Mouse (Mus musculus): ENCODE data around the gene Mea1. TPM values are rescaled to one million over a fixed set of nuclear protein-coding genes. Genes with fewer than 3 reads are reported as not detected.

Mea1 gene
- total RNA-seq, 2 experiments from 2014 or later = 75.2 to 85.7 TPM

DNA sequence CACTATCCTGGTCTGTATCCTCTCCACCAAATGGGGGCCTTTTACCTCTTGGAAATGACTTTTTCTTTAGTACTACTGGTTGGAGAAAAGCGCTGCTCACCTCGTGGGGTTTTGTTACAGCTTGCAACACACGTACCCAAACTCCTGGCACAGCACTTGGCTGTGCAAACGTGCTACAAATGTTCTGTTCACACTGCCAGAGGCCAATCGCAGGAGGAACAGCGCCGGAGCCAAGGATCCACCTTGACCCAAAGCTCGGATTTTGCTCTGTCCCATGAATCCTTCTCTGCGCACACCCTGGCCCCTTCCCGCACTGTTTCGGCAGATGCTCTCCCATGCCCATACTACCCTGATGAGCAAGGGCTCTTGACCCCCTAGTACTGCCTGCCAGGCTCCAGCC, 49.9 kb downstream of the Mea1 start:
- no peak for ATAC-seq (replicated peaks; ENCODE audit: low FRiP score, low TSS enrichment, poor library complexity, severe bottlenecking)

DNA sequence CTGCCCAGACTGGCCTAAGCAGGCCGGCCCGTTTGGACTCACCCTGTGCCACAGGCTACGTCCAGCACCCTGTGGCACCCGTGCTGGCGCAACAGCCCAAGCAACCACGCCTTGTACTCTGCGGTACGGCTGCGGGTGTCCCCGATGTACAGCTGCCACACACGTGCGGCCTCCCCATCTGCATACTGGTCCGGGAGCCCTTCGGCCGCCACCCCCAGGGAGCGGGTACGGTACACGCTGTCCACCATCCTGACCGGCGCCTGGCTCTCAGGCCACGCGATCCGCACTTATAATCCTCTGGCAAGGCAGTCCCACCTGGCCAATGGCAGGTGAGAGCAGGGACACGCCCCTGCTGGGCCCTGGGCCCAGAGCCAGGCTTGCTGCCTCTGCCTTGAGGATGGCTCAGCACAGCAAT, 50.3 kb downstream of the Mea1 start, which contains the start of gene Gnmt:
Gene Gnmt (minus strand): TSS at position 265 of the 415 bp plus-strand sequence.
- peak; percentile 42; the same call in 1 of the 2 replicates for ATAC-seq (replicated peaks; ENCODE audit: low FRiP score, low TSS enrichment, poor library complexity, severe bottlenecking)

Other genes starting within 250 kb of the Mea1 start
- not detected in 2 replicates for gene Crip3, start 249.9 kb upstream of the Mea1 start, total RNA-seq (2014; fragmentation: Nextera tagmentation)
- not detected in 2 replicates for gene Crip3, start 249.9 kb upstream of the Mea1 start, total RNA-seq (2017)
- not detected in 2 replicates for gene Slc22a7, start 240.3 kb upstream of the Mea1 start, total RNA-seq (2014; fragmentation: Nextera tagmentation)
- not detected in 2 replicates for gene Slc22a7, start 240.3 kb upstream of the Mea1 start, total RNA-seq (2017)
- gene Ttbk1, start 191.1 kb upstream of the Mea1 start, total RNA-seq (2014; fragmentation: Nextera tagmentation) = 0.10 TPM in 1 of 2 replicates, not detected in the other
- gene Ttbk1, start 191.1 kb upstream of the Mea1 start, total RNA-seq (2017) = 0.14 TPM in 1 of 2 replicates, not detected in the other
- 49.4 and 60.5 TPM in 2 replicates for gene Dnph1, start 182.1 kb upstream of the Mea1 start, total RNA-seq (2014; fragmentation: Nextera tagmentation)
- gene Dnph1, start 182.1 kb upstream of the Mea1 start, total RNA-seq (2017) = 15.6 and 27.7 TPM in 2 replicates
- gene Cul9, start 132.4 kb upstream of the Mea1 start, total RNA-seq (2014; fragmentation: Nextera tagmentation) = 14.1 and 19.6 TPM in 2 replicates
- gene Cul9, start 132.4 kb upstream of the Mea1 start, total RNA-seq (2017) = 2.5 and 4.8 TPM in 2 replicates
- gene Srf, start 122.6 kb upstream of the Mea1 start, total RNA-seq (2014; fragmentation: Nextera tagmentation) = 26.2 and 44.3 TPM in 2 replicates
- 19.3 and 20.5 TPM in 2 replicates for gene Srf, start 122.6 kb upstream of the Mea1 start, total RNA-seq (2017)
- 0.12 and 0.20 TPM in 2 replicates for gene Ptk7, start 49.3 kb upstream of the Mea1 start, total RNA-seq (2014; fragmentation: Nextera tagmentation)
- 0.14 and 0.53 TPM in 2 replicates for gene Ptk7, start 49.3 kb upstream of the Mea1 start, total RNA-seq (2017)
- 5.8 and 6.9 TPM in 2 replicates for gene Klc4, start 32.8 kb upstream of the Mea1 start, total RNA-seq (2014; fragmentation: Nextera tagmentation)
- gene Klc4, start 32.8 kb upstream of the Mea1 start, total RNA-seq (2017) = 5.6 and 5.9 TPM in 2 replicates
- gene Mrpl2, start 32.6 kb upstream of the Mea1 start, total RNA-seq (2014; fragmentation: Nextera tagmentation) = 74.7 and 190 TPM in 2 replicates
- 82.2 and 97.0 TPM in 2 replicates for gene Mrpl2, start 32.6 kb upstream of the Mea1 start, total RNA-seq (2017)
- 11.2 and 12.6 TPM in 2 replicates for gene Cul7, start 28.5 kb upstream of the Mea1 start, total RNA-seq (2014; fragmentation: Nextera tagmentation)
- gene Cul7, start 28.5 kb upstream of the Mea1 start, total RNA-seq (2017) = 6.6 and 12.6 TPM in 2 replicates
- gene Rrp36, start 4.4 kb upstream of the Mea1 start, total RNA-seq (2014; fragmentation: Nextera tagmentation) = 16.1 and 23.4 TPM in 2 replicates
- gene Rrp36, start 4.4 kb upstream of the Mea1 start, total RNA-seq (2017) = 60.4 and 64.8 TPM in 2 replicates
- 102 and 104 TPM in 2 replicates for gene Klhdc3, start 2.1 kb downstream of the Mea1 start, total RNA-seq (2014; fragmentation: Nextera tagmentation)
- gene Klhdc3, start 2.1 kb downstream of the Mea1 start, total RNA-seq (2017) = 28.6 and 33.4 TPM in 2 replicates
- gene Ppp2r5d, start 26.3 kb downstream of the Mea1 start, total RNA-seq (2014; fragmentation: Nextera tagmentation) = 41.3 and 52.0 TPM in 2 replicates
- gene Ppp2r5d, start 26.3 kb downstream of the Mea1 start, total RNA-seq (2017) = 35.9 and 57.2 TPM in 2 replicates
- 19.0 and 22.6 TPM in 2 replicates for gene Pex6, start 32.7 kb downstream of the Mea1 start, total RNA-seq (2014; fragmentation: Nextera tagmentation)
- gene Pex6, start 32.7 kb downstream of the Mea1 start, total RNA-seq (2017) = 7.5 and 11.7 TPM in 2 replicates
- gene Gnmt, start 50.4 kb downstream of the Mea1 start, total RNA-seq (2014; fragmentation: Nextera tagmentation) = 6.5 TPM in 1 of 2 replicates, not detected in the other
- gene Gnmt, start 50.4 kb downstream of the Mea1 start, total RNA-seq (2017) = not detected in 2 replicates
- gene Cnpy3, start 73.4 kb downstream of the Mea1 start, total RNA-seq (2014; fragmentation: Nextera tagmentation) = 23.4 and 39.6 TPM in 2 replicates
- gene Cnpy3, start 73.4 kb downstream of the Mea1 start, total RNA-seq (2017) = 28.6 and 45.3 TPM in 2 replicates
- not detected in 2 replicates for gene Ptcra, start 84.9 kb downstream of the Mea1 start, total RNA-seq (2014; fragmentation: Nextera tagmentation)
- gene Ptcra, start 84.9 kb downstream of the Mea1 start, total RNA-seq (2017) = not detected in 2 replicates
- gene 2310039H08Rik, start 93.8 kb downstream of the Mea1 start, total RNA-seq (2014; fragmentation: Nextera tagmentation) = 31.1 and 31.3 TPM in 2 replicates
- 11.9 TPM in 2 replicates for gene 2310039H08Rik, start 93.8 kb downstream of the Mea1 start, total RNA-seq (2017)
- gene Rpl7l1, start 103.9 kb downstream of the Mea1 start, total RNA-seq (2014; fragmentation: Nextera tagmentation) = 90.3 and 93.8 TPM in 2 replicates
- gene Rpl7l1, start 103.9 kb downstream of the Mea1 start, total RNA-seq (2017) = 201 and 239 TPM in 2 replicates
- 24.6 and 28.7 TPM in 2 replicates for gene Bicral, start 179.7 kb downstream of the Mea1 start, total RNA-seq (2014; fragmentation: Nextera tagmentation)
- 10.4 and 16.5 TPM in 2 replicates for gene Bicral, start 179.7 kb downstream of the Mea1 start, total RNA-seq (2017)
- gene Tbcc, start 211.9 kb downstream of the Mea1 start, total RNA-seq (2014; fragmentation: Nextera tagmentation) = 19.3 and 20.4 TPM in 2 replicates
- 10.9 and 13.3 TPM in 2 replicates for gene Tbcc, start 211.9 kb downstream of the Mea1 start, total RNA-seq (2017)
- gene Prph2, start 231.7 kb downstream of the Mea1 start, total RNA-seq (2014; fragmentation: Nextera tagmentation) = not detected in 2 replicates
- gene Prph2, start 231.7 kb downstream of the Mea1 start, total RNA-seq (2017) = not detected in 2 replicates